Mouse (Mus musculus) bone marrow macrophage, adult 2 months (primary cell): ENCODE data around the gene Ntrk3.

ENCODE experiments used
- CTCF ChIP-seq: IDR thresholded peaks from 2 replicates; pipeline ENCODE4 v1.5.1; 2012; ENCODE audit warnings: low read depth, mild to moderate bottlenecking, low read length, moderate library complexity
- POLR2A ChIP-seq: IDR thresholded peaks from 2 replicates; pipeline ENCODE4 v1.6.1; 2012; ENCODE audit warnings: mild to moderate bottlenecking, low read depth, low read length, borderline replicate concordance

DNA sequence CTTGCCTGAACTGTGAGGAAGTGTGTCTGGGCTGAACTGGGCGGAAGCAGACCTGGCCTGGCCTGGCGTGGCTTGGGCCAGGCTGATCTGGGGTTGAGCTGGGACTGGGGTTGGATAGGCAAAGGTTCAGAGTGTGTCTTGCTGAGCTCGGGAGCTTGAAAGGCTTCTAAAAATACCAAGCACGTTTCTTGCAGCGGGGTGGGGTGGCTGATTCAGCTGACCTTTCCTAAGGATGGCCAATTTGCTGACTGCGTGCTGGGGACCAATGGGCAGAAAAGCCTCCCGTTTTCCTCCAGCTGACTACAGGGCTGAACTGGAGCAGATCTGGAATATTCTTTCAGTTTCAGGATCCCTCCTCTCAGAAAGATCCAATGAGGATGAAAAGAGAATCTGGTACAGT, 148.0 kb downstream of the Ntrk3 start:
- TF ChIP-seq CTCF (no peak), POLR2A (no peak)
